Mouse (Mus musculus) left cerebral cortex, postnatal 4 days (tissue): ENCODE results near the gene Wrnip1. TPM values are rescaled to one million over a fixed set of nuclear protein-coding genes. Genes with fewer than 3 reads are reported as not detected.
A peak's percentile ranks its signal among the peaks of the same experiment; 100 is the strongest.
"Not testable (repeated sequence)": the region's sequence is repeated elsewhere in the genome, so short reads cannot be mapped to it uniquely, and the experiment has no call there.

Source experiments
- DNase-seq: peaks from one replicate; pipeline ENCODE4 v3.0.0-alpha.2; 2022
- intact Hi-C: fragments of 180-260 bp; cut with DNase I; formaldehyde crosslinking; loops from one replicate; pipeline ENCODE4 v1.15.1; 2025
- total RNA-seq, 2 experiments: library from RNA; stranded (reverse); gene quantifications; 2 replicates each; pipeline ENCODE4 v1.2.3; 2021

Gene Wrnip1
- total RNA-seq, 2 experiments from 2014 or later: 55.5 to 58.4 TPM

DNA sequence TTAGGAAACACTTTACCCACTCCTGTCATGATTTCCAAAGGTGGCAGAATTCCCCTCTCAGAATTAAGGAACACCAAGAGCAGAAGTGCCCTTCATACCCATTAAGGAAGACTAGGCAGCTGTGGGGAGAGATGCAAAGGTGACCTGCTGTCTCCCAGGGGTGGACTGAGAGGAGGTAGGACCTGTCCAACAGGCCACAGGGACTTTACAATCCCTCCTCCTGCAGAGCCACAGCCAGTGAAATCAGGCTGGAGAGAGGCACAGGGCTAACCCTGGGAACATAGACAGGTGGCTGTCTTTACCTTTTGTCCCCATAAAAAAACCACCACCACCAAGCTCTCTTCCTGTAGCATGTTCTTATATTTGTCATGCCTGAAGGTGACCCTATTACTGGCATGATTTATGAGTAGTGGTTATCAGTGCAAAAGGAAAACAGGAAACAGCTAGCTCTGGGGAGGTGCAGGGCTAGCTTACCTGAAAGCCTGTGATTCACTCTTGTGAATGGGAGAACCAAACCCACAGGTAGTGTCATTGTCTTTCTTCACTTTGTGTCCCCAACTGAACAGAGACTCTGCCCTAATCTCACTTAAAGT is 47.8 kb downstream of the Wrnip1 start:
- intact Hi-C loops: no loop called here
- no peak for DNase-seq

DNA sequence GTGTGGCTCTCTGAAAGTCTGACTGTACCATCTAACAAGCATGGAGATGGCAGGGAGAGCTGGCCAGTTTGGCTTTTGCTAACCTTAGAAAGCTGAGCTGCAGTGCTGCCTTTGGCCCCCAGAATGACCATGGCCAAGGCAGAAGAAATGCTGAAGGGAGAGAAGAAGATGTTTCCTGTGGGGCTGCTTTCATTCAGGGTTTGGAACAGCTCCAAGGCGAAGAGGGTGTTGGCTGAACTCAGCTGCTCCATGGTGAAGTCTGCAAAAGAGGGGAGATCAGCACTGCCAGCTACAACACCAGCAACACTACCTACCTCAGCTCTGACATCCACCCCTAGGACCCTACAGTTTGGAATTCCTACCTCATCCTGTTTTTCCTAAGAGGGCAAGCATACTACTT is 48.3 kb downstream of the Wrnip1 start:
- intact Hi-C loops: no loop called here
- no peak for DNase-seq

DNA sequence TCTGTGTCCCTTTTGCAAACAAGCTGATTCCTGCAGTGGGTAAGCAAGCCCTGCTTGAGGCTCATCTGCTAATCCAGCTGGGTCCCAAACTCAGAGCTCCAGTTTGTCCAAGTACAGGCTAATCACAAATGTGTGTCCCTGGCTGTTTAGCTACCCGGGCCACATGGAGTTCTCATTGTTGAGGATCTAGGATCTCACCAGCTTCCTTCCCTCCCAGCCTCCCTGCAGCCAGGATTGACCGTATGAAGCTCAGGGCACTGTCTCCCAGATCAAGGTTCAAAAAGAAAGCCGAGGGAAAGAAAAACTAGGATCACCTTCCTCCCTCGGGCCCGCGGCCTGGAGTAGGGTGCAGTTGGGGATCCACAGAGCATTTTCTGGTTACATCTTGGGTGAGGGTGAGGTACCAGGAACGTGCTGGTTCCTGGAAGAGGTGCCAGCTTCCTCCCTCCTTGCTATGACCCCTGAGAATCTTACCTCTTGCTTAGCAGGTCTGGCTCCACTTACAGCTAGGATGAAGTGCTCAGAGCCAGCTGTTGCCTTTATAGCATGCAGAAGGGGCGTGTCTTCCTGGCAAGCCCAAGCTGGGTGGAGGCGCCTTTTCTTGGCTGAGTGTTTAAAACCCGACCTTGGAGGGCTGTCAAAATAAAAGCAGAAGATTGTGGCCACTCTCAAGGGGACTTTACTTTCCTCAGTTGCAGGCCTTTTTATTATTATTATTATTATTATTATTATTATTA is 49.0 kb downstream of the Wrnip1 start, which contains the start of gene Serpinb1a:
Gene Serpinb1a (minus strand): TSS at position 518 of the 737 bp plus-strand sequence.
- intact Hi-C loops: no loop called here
- no peak for DNase-seq

DNA sequence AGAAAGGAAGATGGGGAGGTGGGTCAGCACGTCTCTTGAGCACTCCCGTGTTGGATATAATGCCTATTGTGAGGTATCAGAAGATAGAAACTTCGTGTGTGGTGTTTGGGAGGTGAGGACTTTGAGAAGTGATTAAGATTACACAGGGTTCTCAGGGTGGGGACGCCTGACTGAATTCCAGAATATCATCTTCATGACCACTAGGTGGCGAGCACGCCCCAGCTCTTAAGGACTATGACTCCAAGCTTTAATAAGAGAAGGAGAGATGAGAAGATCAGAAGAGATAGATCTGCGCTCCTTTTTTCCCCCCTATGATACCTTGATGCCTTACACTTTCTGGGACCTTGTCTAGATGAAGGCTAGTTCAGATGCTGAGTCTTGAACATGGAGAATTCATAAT is 50.1 kb downstream of the Wrnip1 start:
- intact Hi-C loops: no loop called here

DNA sequence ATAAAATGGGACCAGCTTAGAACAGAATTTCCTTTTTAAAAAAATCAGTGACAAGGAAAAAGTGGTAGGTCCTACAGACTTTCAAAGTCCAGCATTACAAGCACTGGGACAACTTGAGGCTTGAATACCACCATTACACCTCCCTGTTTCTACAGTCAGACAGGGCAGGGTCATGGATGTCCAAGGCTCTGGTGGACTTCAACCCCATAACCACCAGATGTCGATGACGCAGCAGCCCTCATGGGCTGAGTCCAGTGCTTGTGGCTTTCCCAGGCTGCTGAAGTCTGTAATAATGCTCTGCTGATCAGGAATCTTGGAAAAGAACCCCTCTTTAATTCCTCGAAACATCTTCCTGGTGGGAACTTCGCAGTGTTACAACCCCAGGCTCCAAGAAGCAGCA is 50.7 kb downstream of the Wrnip1 start:
- intact Hi-C loops: no loop called here
- no peak for DNase-seq

More for the DNA sequence above, 50.1 kb downstream of the Wrnip1 start:
- peak; percentile 43 for DNase-seq

- DNase-seq: no peak
- intact Hi-C loops: no loop called here
Observed at GRCm38 (mm10) chr13:32853073-32853472, 51.2 kb downstream of the Wrnip1 start.

- no peak for DNase-seq
- intact Hi-C loops: no loop called here
Observed at GRCm38 (mm10) chr13:32860821-32861220, 59.0 kb downstream of the Wrnip1 start.

DNA sequence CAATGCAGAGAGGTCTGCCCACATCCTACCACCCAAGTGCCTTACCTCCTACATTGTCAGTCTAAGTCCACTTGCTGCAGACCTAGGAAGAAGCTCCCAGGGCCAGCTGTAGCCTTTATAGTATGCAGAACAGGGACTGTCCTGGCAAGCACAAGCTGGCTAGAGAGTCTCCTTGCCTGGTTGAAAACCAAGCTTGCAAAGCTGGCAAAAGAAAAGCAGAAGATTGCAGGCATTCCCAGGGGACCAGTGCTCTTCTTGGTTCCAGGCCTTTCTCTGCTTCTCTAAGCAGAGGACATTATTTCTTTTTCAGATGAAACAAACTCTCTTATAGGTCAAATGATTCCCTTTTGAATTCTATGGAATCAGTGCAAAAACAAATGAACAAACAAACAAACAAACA is 61.6 kb downstream of the Wrnip1 start:
- no peak for DNase-seq
- intact Hi-C loops: no loop called here

GRCm38 (mm10) chr13:32864529-32864928 is 62.7 kb downstream of the Wrnip1 start:
- DNase-seq, intact Hi-C loops: not testable (repeated sequence)

GRCm38 (mm10) chr13:32865591-32865990 is 63.8 kb downstream of the Wrnip1 start:
- intact Hi-C loops: no loop called here
- no peak for DNase-seq

DNA sequence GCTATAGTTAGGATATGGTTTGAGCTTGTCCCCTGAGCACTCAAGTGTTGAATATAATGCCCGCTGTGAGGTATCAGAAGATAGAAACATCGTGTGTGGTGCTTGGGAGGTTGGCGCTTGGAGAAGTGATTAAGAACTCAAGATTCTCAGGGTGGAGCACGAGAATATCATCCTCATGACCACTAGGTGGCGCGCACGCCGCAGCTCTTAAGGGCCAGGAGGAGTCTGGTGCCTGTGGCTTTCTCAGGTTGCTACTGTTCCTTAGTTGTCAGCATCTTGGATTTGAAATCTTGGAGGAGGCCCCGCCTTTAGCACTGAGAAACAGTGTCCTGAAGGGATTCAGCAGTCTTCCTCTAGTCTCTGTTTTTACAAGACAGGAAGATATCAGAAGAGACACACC is 64.6 kb downstream of the Wrnip1 start:
- peak; percentile 76 for DNase-seq
- intact Hi-C loops: no loop called here

DNA sequence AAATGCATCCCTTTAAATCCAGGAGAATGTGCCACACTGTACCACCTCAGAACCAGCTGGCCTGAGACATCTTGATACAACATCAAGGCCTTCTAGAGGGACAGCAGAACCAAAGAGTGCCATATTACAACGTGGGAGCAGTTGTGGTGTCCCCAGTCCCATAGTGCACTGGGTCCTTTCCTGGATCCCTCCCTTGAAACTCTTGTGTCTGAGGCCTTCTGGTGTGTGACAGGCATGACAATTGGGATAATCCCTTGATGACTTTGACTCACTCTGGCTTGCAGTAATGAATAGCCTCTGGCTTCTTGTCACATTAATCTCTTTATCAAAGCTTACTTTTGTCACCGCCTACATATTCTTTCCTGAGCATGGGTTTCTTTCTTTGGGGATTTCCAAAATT is 65.2 kb downstream of the Wrnip1 start:
- intact Hi-C loops: no loop called here
- DNase-seq: no peak

- DNase-seq, intact Hi-C loops: not testable (repeated sequence)
Observed at GRCm38 (mm10) chr13:32868233-32868632, 66.4 kb downstream of the Wrnip1 start.

DNA sequence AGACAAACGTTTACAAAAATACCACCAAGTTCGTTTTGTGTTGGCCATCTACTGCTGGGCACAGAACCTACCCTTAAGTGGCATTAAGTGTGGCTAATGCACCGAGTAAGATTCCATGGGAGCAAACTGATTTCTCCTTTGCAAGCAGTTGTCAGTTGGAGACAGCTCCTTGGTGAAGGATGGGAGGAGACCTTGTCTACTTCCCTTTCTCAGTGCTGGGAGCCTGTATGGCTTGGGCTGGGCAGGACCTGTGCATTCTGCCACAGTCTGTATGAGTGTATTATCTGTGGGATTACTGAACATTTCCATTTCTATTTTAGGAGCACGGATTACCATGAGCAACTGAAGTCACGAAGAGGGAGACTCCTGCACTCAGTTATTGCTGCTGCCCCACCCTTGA is 67.0 kb downstream of the Wrnip1 start:
- DNase-seq: no peak
- intact Hi-C loops: no loop called here

Other genes with a start within 250 kb of the Wrnip1 start
- under 1 TPM; 0.44 to 0.66 TPM for gene Mylk4, start 18.1 kb upstream of the Wrnip1 start, total RNA-seq
- 1 to 10 TPM in 1 of 2 experiments, not detected in 1; 1.6 TPM for gene D930007J09Rik, start 811 bp downstream of the Wrnip1 start, total RNA-seq
- 1 to 10 TPM; 1.7 to 3.9 TPM for gene Serpinb1a, start 49.1 kb downstream of the Wrnip1 start, total RNA-seq
- not detected for gene Serpinb1c, start 96.2 kb downstream of the Wrnip1 start, total RNA-seq
- 1 to 10 TPM; 1.7 to 2.3 TPM for gene Serpinb6b, start 163.2 kb downstream of the Wrnip1 start, total RNA-seq
- gene Serpinb9, start 201.2 kb downstream of the Wrnip1 start, total RNA-seq: 1 to 10 TPM; 1.8 to 1.9 TPM
- gene Serpinb9b, start 225.4 kb downstream of the Wrnip1 start, total RNA-seq: under 1 TPM in 1 of 2 experiments, not detected in 1; 0.16 TPM